Mouse (Mus musculus) MN1 (cell line): ENCODE data around the gene Apba1.

ENCODE experiments used
- DNase-seq: peaks from one replicate; pipeline ENCODE4 v3.0.0-alpha.2; 2016; ENCODE audit warnings: low spot score

The Apba1 gene

DNA sequence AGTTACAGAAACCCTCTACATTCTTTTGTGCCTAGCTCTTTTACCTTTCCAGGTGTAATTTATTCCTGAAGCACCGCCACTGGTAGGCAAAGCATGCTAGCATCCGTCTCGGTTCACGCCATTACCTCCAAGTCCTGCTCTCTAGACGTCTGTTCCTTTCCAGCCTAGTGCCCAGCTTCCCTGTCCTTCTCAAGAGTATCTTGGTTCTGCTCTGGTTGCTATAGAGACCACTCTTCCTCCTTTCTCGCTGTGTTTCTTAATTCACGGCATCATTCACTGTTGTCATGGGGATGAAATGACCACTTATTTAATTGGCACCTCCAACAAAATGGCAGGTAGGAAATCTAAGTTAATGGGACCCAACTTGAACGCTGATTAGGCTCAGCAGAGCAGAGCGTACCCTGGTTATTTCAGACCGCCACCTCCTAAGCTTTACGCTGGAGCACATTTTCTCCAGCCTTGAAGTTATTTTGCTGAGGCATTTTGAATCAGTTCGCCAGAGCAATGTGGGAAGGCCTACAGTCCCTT, 182.8 kb downstream of the Apba1 start:
- no peak for DNase-seq

DNA sequence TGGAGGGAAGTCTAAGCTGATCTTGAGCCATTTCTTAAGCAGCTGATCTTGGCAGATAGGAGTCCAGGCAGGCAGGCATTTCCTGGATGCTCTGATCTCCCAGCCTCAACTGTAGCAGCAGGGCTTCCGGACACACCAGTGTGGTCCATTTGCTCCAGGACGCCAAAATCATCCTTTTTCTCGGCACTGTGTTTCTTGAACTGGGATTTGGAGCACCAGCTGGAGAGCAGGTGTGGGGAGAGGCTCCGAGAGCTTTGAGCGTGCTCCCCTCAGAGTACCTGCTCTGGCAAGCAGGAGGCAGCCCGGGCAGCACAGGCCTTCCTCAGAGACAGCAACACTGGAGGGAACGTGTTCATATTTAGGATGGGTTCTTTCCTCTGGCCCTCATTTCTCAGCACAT, 184.2 kb downstream of the Apba1 start:
- DNase-seq, result no peak

GRCm38 (mm10) chr19:23946026-23946685, 187.5 kb downstream of the Apba1 start:
- no peak for DNase-seq

DNA sequence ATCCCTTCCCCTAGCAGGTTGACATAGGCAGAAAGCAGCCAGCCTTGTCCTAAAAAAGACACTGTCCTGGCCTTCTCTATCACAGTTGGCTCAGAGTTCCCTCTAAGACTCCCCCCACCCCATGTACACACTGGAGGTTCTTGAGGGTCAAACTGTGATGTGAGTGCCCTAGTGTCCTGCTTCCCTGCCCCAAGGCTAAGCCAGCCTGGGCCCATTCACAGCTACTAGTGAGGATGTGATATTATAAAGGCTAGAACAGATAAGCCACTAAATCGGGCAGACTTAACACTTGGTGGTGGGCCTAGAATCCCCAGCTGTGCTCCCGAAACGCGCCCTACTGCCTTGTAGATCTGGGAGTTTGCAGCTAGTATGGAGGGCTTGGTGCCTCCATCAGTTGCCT, 188.1 kb downstream of the Apba1 start:
- no peak for DNase-seq

DNA sequence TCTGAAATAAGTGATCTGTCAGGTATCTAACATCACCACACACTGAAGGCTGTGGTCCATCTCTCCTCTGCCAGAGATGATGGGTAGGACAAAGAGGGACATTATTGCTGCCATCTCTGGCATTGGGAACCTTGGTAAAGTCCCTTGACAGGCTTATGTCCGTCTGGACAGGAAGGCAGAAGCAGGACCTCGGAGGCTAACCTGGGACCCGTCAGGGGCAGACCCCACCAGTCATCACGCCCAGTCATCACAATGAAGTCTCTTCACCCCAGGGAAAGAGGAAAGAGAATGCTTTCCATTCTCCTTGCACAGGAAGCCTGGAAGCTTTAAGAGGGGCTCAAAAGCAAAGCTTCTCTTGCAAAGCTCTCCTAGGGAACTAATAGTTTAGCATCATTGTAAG, 189.2 kb downstream of the Apba1 start:
- DNase-seq, result no peak

DNA sequence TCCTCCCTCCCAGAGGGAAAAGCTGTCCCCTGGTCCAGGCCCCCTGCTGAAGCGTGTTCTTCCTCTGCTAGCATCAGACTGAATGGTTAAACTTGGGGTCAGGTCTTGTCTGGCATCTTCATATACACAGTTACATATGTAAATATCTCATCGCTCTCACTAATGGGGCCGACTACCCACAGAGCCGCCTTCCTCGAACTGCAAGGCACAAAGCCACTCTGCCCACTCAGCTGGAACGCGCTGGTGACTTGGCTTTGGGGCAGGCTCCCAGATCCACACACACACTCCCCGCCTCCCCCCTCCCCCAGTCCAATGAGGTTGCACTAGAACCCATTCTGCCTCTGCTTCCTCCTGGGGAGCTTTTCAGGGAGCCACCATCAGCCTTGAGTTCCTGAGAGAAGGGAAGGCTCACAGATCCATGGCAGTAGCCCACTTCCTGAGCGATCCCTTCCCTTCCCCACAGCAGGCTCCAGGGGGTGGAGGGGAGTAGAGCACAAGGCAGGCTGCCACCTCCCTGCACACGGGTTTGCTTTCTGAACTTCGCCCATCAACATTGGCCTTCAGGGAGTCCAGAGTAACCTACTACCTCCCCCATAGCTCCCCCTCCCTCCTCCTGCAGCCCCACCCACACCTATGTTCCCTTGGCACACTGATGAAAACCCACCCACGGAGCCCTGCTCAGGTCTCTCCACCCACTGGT, 189.8 kb downstream of the Apba1 start:
- DNase-seq, result no peak

- DNase-seq, result no peak
Measured at GRCm38 (mm10) chr19:23955461-23955860, 196.8 kb downstream of the Apba1 start.

DNA sequence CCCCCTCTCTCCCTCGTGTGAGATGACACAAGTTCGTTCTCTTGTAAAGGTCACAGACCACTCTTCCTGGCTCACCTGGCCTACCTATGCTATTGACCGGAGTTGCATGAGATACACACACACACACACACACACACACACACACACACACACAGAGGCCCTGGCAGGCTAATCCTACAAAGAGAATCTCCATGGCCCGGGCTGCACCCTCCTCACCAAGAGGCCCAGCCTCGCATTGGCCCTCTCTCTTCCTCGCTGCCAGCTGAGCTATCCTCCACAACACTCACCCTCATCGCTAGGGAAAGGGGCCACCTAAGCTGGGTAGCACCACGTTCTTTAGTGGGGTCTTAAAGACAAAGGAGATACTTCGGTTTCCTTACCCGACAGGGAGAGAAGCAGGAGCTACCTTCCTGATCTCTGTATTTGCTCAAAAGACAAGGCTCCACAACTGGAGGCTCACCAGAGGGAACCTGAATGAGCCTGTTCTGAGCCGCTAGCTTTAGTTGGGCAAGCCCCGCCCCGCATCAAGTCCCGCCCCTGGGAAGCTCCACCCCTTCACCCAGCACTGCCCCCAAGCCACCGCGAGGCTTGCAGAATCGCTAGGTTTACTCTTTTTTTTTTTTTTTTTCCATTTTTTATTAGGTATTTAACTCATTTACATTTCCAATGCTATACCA, 197.8 kb downstream of the Apba1 start:
- no peak for DNase-seq

- DNase-seq, result no peak
Measured at GRCm38 (mm10) chr19:23957563-23957962, 198.9 kb downstream of the Apba1 start.

- peak; percentile 12 for DNase-seq
Measured at GRCm38 (mm10) chr19:23958925-23959324, 200.2 kb downstream of the Apba1 start.

DNA sequence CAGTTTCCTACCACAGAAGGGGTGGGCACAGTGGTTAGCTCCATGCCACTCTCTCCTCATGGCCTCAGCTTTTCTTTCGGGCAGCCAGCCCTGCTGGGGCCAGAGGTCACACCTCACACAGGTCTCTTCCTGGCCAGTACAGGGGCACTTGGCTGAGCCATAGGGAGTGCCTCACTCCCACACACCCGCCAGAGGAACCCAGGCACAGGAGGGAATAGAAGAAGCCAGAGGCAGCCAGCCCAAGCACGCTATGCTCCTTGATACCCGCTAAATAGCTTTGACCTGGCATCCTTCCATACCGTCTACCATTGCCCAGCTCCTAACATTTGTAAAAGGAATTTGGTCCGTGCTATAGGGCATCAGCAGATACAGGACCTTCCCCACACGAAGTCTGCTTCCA, 201.2 kb downstream of the Apba1 start:
- DNase-seq, result peak; percentile 20

DNA sequence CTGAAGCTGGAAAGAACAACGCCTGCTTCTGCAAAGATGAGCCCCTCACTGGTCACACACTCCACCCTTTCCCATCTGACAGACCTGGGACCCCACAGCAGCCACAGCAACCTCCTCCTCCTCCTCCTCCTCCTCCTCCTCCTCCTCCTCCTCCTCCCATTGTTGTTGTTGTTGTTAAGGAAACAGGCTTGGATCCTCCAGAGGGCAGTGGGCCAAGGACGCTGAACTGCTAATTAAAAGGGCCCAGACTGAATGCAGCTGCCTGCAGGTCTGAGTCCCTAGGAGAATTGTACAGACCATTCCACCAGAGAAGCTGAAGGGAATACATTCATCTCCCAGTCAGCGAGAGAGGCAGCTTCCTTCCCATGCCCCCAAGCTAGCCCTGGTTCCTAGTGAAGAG, 201.6 kb downstream of the Apba1 start:
- DNase-seq, result peak; percentile 35

DNA sequence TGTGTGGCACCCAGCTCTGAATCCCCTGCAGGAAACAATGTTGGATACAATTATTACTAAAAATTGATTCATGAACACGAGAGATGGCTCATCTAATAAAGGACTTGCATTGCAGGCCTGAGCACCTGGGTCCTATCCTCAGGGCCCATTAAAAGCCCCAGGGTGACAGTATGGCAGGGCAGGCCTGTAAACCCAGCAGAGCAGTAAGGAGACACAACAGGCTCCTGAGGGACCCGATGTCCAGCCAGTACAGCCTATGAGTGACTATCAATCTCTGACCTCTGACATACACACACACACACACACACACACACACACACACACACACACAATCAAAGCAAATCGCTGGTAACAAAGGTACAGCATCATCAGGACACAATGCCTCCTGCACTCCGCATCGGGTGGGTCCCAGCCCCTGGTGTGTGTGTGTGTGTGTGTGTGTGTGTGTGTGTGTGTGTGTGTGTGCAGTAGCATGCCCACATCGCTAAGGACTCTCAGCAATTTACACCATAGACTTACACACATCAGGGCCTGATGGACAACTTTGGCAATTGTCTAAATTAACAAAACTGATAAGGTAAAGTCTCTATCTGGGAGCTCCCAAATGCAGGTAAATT, 202.3 kb downstream of the Apba1 start:
- DNase-seq, result no peak

GRCm38 (mm10) chr19:23961516-23961915, 202.8 kb downstream of the Apba1 start:
- peak; percentile 51 for DNase-seq

DNA sequence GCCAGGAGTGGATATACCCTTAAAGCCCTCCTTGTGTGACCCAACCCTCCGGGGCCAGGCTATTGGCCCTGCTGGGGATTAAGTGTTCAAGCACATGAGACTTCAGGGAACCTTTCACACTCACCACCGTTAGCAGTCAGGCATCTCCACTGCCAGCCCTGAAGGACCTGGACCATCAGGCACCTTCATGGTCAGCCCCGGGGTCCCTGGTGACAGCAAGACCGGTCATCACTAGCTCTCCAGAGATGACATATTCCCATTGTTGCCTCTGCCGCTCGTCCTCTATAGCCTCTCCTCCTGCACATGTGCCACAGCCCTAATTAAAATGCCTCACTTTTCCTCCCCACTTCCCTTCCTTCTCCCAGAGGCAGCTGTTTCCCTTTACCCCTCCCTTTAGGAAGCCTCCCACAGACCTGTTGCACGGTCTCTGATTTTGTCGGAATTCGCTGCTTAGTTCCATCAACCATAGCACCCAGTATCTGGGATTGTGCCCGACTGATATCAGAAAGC, 205.8 kb downstream of the Apba1 start:
- no peak for DNase-seq

- DNase-seq, result no peak
Measured at GRCm38 (mm10) chr19:23966376-23966775, 207.7 kb downstream of the Apba1 start.

DNA sequence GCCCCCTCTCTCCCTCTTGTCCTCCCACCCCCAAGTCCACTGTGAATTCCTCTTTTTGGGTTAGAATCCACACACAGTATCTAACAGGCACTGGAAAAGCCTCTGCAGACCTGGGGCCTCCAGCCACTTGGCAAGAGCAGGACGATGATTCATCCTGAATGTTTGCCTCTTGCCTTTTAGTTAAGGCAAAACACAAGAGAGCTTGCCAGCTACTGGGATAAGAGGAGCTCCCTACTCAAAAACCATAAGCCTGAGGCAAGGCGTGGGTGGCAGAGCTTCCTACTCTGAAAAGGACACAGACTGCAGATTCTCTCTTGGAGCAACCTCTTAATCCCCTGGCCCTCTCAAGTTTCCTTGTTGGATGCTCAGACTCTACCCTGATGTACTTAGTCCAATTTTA, 208.5 kb downstream of the Apba1 start:
- DNase-seq, result peak; percentile 44

DNA sequence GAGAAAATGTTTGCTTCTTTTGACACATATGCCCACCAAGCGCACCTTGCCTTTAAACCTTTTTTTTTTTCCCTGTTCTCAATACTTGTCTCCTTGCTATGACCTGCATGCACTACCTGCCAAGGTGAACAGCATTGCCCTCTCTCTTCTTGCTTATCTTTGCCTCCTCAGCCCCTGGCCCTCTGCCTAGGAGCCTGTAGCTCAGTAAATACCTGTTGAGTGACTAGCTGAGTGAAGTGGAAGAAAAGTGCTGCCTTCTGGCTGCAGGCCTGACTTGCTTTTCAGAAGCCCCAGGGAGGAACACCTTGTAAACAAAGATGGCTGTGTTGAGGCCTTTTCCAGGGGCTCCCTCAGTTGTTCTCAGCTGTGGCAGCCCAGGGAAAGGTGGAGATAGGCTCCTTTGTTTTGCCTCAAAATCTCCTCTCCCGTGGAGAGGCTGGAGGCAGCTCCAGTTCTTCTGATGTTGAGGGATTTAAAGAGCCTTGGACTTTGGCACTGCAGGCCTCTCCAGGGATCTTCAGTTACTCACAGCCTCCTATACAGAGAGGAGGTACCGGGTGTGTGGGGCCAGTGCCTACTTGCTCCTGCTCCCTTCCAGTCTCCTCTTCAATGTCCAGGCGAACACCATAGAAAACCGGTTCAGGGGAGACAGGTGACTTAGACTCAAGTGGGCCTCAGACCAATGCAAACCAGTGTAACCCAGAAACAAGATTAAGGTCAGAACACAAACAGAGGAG, 209.6 kb downstream of the Apba1 start:
- no peak for DNase-seq

GRCm38 (mm10) chr19:23968862-23969225, 210.2 kb downstream of the Apba1 start:
- DNase-seq, result no peak

- DNase-seq, result no peak
Measured at GRCm38 (mm10) chr19:23970374-23970773, 211.7 kb downstream of the Apba1 start.

- no peak for DNase-seq
Measured at GRCm38 (mm10) chr19:23971391-23971790, 212.7 kb downstream of the Apba1 start.
